Mouse (Mus musculus): ENCODE data around the gene Ddah2.
A peak's percentile ranks its signal among the peaks of the same experiment; 100 is the strongest.

Ddah2 gene

GRCm38 (mm10) chr17:35103221-35103690 is 44.4 kb downstream of the Ddah2 start:
- DNase-seq (ENCODE audit: low read depth, low spot score) = no peak

GRCm38 (mm10) chr17:35104079-35104478 is 45.2 kb downstream of the Ddah2 start:
- no peak for DNase-seq (ENCODE audit: low read depth, low spot score)

GRCm38 (mm10) chr17:35104754-35105153 is 45.9 kb downstream of the Ddah2 start:
- DNase-seq (ENCODE audit: low read depth, low spot score) = no peak

- peak; percentile 35 for DNase-seq (ENCODE audit: low read depth, low spot score)
Observed at GRCm38 (mm10) chr17:35105740-35106389, 47.0 kb downstream of the Ddah2 start.

GRCm38 (mm10) chr17:35106522-35106921 is 47.7 kb downstream of the Ddah2 start:
- no peak for DNase-seq (ENCODE audit: low read depth, low spot score)

GRCm38 (mm10) chr17:35108097-35108496 is 49.3 kb downstream of the Ddah2 start, which contains the start of gene Ly6g5c:
Gene Ly6g5c (plus strand): TSS chr17:35108279.
- no peak for DNase-seq (ENCODE audit: low read depth, low spot score)
